Mouse (Mus musculus): ENCODE measurements at regions not wholly inside any gene's neighbourhood (a gene's known extent, or its start where the extent isn't known, plus 50 kb on each side); places are given as distances from the start of the nearest gene placed in this dataset.

DNA sequence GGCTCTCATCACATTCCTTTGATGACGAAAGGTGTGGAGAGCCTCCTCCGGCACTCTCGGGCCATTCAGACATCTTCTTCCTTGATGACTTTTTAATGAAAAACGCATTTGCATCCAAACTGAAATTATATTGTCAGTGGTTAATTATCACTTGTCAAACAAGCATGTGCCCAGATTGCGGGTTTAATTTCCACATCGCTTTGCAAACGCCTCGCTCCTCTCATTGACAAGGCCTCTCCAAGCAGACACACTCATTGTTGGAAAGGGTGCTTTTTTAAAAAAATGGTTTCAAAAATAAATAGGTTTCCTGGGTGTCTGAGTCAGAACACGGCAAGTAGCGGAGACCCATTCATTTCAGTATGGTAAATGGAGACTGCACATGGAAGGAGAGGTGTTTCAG lies 240.1 kb downstream of the Ptpru start:
- TF ChIP-seq CTCF (IDR thresholded peaks at IDR 0.05; ENCODE audit: low read depth, low read length): no peak
- TF ChIP-seq POLR2A (IDR thresholded peaks at IDR 0.05; ENCODE audit: borderline replicate concordance, low read depth, low read length): no peak

Data from bone marrow macrophage, adult 2 months (primary cell).